Mouse (Mus musculus) hematopoietic multipotent progenitor cell, adult 10-12 weeks (in vitro differentiated cells): ENCODE data around the gene Nrtn. TPM values are rescaled to one million over a fixed set of nuclear protein-coding genes. Genes with fewer than 3 reads are reported as not detected.

ENCODE experiments used
- polyA plus RNA-seq: library from polyadenylated mRNA; stranded (reverse); fragments of >175 nt; gene quantifications from 2 replicates; pipeline ENCODE4 v1.2.3, GENCODE M21; 2012; ENCODE audit warnings: low replicate concordance

Gene Nrtn
- 0.27 and 0.43 TPM in 2 replicates for polyA plus RNA-seq

GRCm38 (mm10) chr17:56757416-56758123 is at the start of gene Nrtn:
TSS of gene Nrtn (minus strand) at chr17:56757530.

GRCm38 (mm10) chr17:56769950-56770349 is 12.6 kb upstream of the Nrtn start, which contains the start of gene Prr22:
TSS of gene Prr22 (plus strand) at chr17:56770250.

GRCm38 (mm10) chr17:56764474-56765354 is 7.4 kb upstream of the Nrtn start, which contains the start of gene Dus3l:
TSS of gene Dus3l (plus strand) at chr17:56764757.

GRCm38 (mm10) chr17:56717363-56718058 is 39.8 kb downstream of the Nrtn start, which contains the start of the genes Ndufa11 and Vmac:
TSS of gene Ndufa11 (plus strand) at chr17:56717767.
TSS of gene Vmac (minus strand) at chr17:56718022.

Other genes with a start within 250 kb of the Nrtn start
- gene Znrf4, start 245.1 kb downstream of the Nrtn start, polyA plus RNA-seq = not detected in 2 replicates
- gene Gm20219, start 203.1 kb downstream of the Nrtn start, polyA plus RNA-seq = 1.8 and 1.9 TPM in 2 replicates
- gene Safb2, start 172.9 kb downstream of the Nrtn start, polyA plus RNA-seq = 235 and 462 TPM in 2 replicates
- gene Safb, start 172.7 kb downstream of the Nrtn start, polyA plus RNA-seq = 109 and 178 TPM in 2 replicates
- 20.7 and 206 TPM in 2 replicates for gene 2410015M20Rik, start 147.8 kb downstream of the Nrtn start, polyA plus RNA-seq
- gene Rpl36, start 144.1 kb downstream of the Nrtn start, polyA plus RNA-seq = 4,904 and 5,189 TPM in 2 replicates
- gene Lonp1, start 130.6 kb downstream of the Nrtn start, polyA plus RNA-seq = 33.5 and 44.9 TPM in 2 replicates
- 0.16 and 0.40 TPM in 2 replicates for gene Catsperd, start 129.4 kb downstream of the Nrtn start, polyA plus RNA-seq
- gene Ranbp3, start 84.2 kb downstream of the Nrtn start, polyA plus RNA-seq = 84.9 and 151 TPM in 2 replicates
- 49.6 and 172 TPM in 2 replicates for gene Ndufa11, start 39.8 kb downstream of the Nrtn start, polyA plus RNA-seq
- 20.6 and 37.8 TPM in 2 replicates for gene Vmac, start 39.5 kb downstream of the Nrtn start, polyA plus RNA-seq
- 70.9 and 106 TPM in 2 replicates for gene Dus3l, start 7.2 kb upstream of the Nrtn start, polyA plus RNA-seq
- 6.7 and 14.6 TPM in 2 replicates for gene Prr22, start 12.7 kb upstream of the Nrtn start, polyA plus RNA-seq
- gene Rfx2, start 73.5 kb upstream of the Nrtn start, polyA plus RNA-seq = 24.1 and 36.3 TPM in 2 replicates
- gene Acsbg2, start 116.9 kb upstream of the Nrtn start, polyA plus RNA-seq = not detected in 2 replicates
- not detected in 2 replicates for gene 1700061G19Rik, start 117.9 kb upstream of the Nrtn start, polyA plus RNA-seq
- 88.4 and 103 TPM in 2 replicates for gene Mllt1, start 177.9 kb upstream of the Nrtn start, polyA plus RNA-seq
- gene Acer1, start 224.6 kb upstream of the Nrtn start, polyA plus RNA-seq = not detected in 2 replicates
- 37.7 and 105 TPM in 2 replicates for gene Clpp, start 232.8 kb upstream of the Nrtn start, polyA plus RNA-seq
- 25.6 and 38.2 TPM in 2 replicates for gene Alkbh7, start 239.8 kb upstream of the Nrtn start, polyA plus RNA-seq
- gene Pspn, start 242.5 kb upstream of the Nrtn start, polyA plus RNA-seq = not detected in 2 replicates